Mouse (Mus musculus) embryonic facial prominence, embryonic 14.5 days (tissue): ENCODE measurements around the gene Gm8914. TPM values are rescaled to one million over a fixed set of nuclear protein-coding genes. Genes with fewer than 3 reads are reported as not detected.
"Not testable (repeated sequence)": the region's sequence is repeated elsewhere in the genome, so short reads cannot be mapped to it uniquely, and the experiment has no call there.

Experiments used
- ATAC-seq: fragments of 200-750 bp; cut with Nextera tagmentation; 2 replicates; pipeline ENCODE4 v1.8.0; 2017; ENCODE audit warnings: low read depth, moderate number of reproducible peaks, moderate TSS enrichment
- DNase-seq: peaks from one replicate; pipeline ENCODE4 v3.0.0-alpha.2; 2015; ENCODE audit warnings: low spot score
- H3K27ac ChIP-seq: fragments of 300-500 bp; sonication (generic); replicated peaks from 2 replicates; pipeline ENCODE4 v1.5.1; 2014; ENCODE audit warnings: low read depth, mild to moderate bottlenecking, low read length, moderate library complexity
- H3K27me3 ChIP-seq: fragments of 300-500 bp; sonication (generic); replicated peaks from 2 replicates; pipeline ENCODE4 v1.6.1; 2014; ENCODE audit warnings: low read length; ENCODE audit not compliant: control insufficient read depth, insufficient read depth
- H3K36me3 ChIP-seq: fragments of 300-500 bp; sonication (generic); 2 replicates; pipeline ENCODE4 v1.6.1; 2014; ENCODE audit warnings: low read length, mixed read lengths; ENCODE audit not compliant: control insufficient read depth, insufficient read depth
- H3K4me1 ChIP-seq: fragments of 300-500 bp; sonication (generic); 2 replicates; pipeline ENCODE4 v1.6.1; 2014; ENCODE audit warnings: antibody characterized with exemption, low read length; ENCODE audit not compliant: control insufficient read depth, insufficient read depth
- H3K4me2 ChIP-seq: fragments of 300-500 bp; sonication (generic); 2 replicates; pipeline ENCODE4 v1.6.1; 2014; ENCODE audit warnings: low read depth, mild to moderate bottlenecking, low read length, moderate library complexity, mixed read lengths
- H3K4me3 ChIP-seq: fragments of 300-500 bp; sonication (generic); 2 replicates; pipeline ENCODE4 v1.5.1; 2014; ENCODE audit warnings: low read depth, mild to moderate bottlenecking, low read length
- H3K9ac ChIP-seq: fragments of 300-500 bp; sonication (generic); 2 replicates; pipeline ENCODE4 v1.6.1; 2014; ENCODE audit warnings: low read depth, mild to moderate bottlenecking, low read length, moderate library complexity, mixed read lengths
- H3K9me3 ChIP-seq: fragments of 300-500 bp; sonication (generic); 2 replicates; pipeline ENCODE4 v1.6.1; 2016; ENCODE audit warnings: low read length; ENCODE audit not compliant: control insufficient read depth
- WGBS: fragments of 180-500 bp; shearing (Covaris S2); extraction: QIAGEN DNeasy Blood & Tissue Kit; methylation state at CpG from one replicate; pipeline ENCODE4 v1.1.7; 2014; 5-methylcytosine and 5-hydroxymethylcytosine counted together
- polyA plus RNA-seq: library from polyadenylated mRNA; unstranded; fragments of >200 nt; fragmentation: Nextera tagmentation; extraction: Ambion mirVana; gene quantifications from 2 replicates; pipeline ENCODE4 v1.2.1, GENCODE M21; 2014

Gene Gm8914
- not detected in 2 replicates for polyA plus RNA-seq

DNA sequence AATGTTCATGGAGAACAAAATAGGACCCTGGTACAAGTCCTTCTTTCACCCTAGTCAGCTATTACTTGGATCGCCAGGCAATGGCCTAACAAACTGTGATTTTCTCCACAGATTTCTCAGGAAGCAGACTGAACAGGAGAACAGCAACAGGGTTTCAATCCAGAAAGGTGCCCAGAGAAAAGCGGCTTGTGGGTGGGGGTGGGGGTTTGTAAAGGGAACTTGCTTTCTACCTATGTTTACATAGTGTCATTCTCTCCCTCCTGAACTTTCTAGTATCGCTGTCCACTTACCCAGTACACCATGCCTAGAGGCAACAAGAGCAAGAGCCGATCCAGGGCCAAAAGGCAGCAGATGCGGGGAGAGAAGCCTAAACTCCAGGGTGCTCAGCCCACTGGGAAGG lies at the start of gene Gm8914:
TSS of gene Gm8914 (plus strand) at position 301 of the 400 bp plus-strand sequence.
- H3K9me3 ChIP-seq, H3K4me2 ChIP-seq, ATAC-seq, H3K9ac ChIP-seq, H3K4me1 ChIP-seq, H3K36me3 ChIP-seq, DNase-seq, H3K27ac ChIP-seq, H3K4me3 ChIP-seq, H3K27me3 ChIP-seq: not testable (repeated sequence)
- WGBS: no CpG with 5 or more reads among the region's 5 CpGs

Other genes starting within 250 kb of the Gm8914 start
- not detected in 2 replicates for gene Mageb2, start 148.4 kb upstream of the Gm8914 start, polyA plus RNA-seq
- gene Gm5072, start 87.6 kb upstream of the Gm8914 start, polyA plus RNA-seq: not detected in 2 replicates
- not detected in 2 replicates for gene 1700084M14Rik, start 95.8 kb downstream of the Gm8914 start, polyA plus RNA-seq
- not detected in 2 replicates for gene Gm14781, start 152.1 kb downstream of the Gm8914 start, polyA plus RNA-seq